Mouse (Mus musculus): ENCODE data around the gene Med12l.

GRCm38 (mm10) chr3:58977413-58977812 is 28.2 kb upstream of the Med12l start:
- TF ChIP-seq CTCF (IDR thresholded peaks at IDR 0.05; ENCODE audit: low read depth, low read length) (no peak), POLR2A (IDR thresholded peaks at IDR 0.05; ENCODE audit: extremely low read depth, insufficient read depth, low read length) (no peak)

All from liver, adult 2 months (tissue).